Mouse (Mus musculus) intestine, postnatal 0 days (tissue): ENCODE measurements at regions not wholly inside any gene's neighbourhood (a gene's known extent, or its start where the extent isn't known, plus 50 kb on each side); places are given as distances from the start of the nearest gene placed in this dataset.

Experiments used
- ATAC-seq: fragments of 200-750 bp; cut with Nextera tagmentation; 2 replicates; pipeline ENCODE4 v1.8.0; 2017; ENCODE audit warnings: mild to moderate bottlenecking, moderate TSS enrichment, moderate library complexity
- H3K27ac ChIP-seq: fragments of 300-500 bp; sonication (generic); 2 replicates; pipeline ENCODE4 v1.5.1; 2014; ENCODE audit warnings: mild to moderate bottlenecking, low read depth, low read length, moderate library complexity
- H3K27me3 ChIP-seq: fragments of 300-500 bp; sonication (generic); replicated peaks from 2 replicates; pipeline ENCODE4 v1.6.1; 2014; ENCODE audit warnings: low read length, mixed read lengths; ENCODE audit not compliant: control insufficient read depth, insufficient read depth
- H3K36me3 ChIP-seq: fragments of 300-500 bp; sonication (generic); 2 replicates; pipeline ENCODE4 v1.6.1; 2014; ENCODE audit warnings: mild to moderate bottlenecking, moderate library complexity; ENCODE audit not compliant: control insufficient read depth, insufficient read depth
- H3K4me1 ChIP-seq: fragments of 300-500 bp; sonication (generic); replicated peaks from 2 replicates; pipeline ENCODE4 v1.6.1; 2014; ENCODE audit warnings: antibody characterized with exemption, low read length, mixed read lengths; ENCODE audit not compliant: control insufficient read depth, insufficient read depth
- H3K4me2 ChIP-seq: fragments of 300-500 bp; sonication (generic); replicated peaks from 2 replicates; pipeline ENCODE4 v1.6.1; 2014; ENCODE audit warnings: low read depth, mild to moderate bottlenecking, moderate library complexity
- H3K4me3 ChIP-seq: fragments of 300-500 bp; sonication (generic); 2 replicates; pipeline ENCODE4 v1.5.1; 2014; ENCODE audit warnings: low read depth, low read length
- H3K9ac ChIP-seq: fragments of 300-500 bp; sonication (generic); 2 replicates; pipeline ENCODE4 v1.6.1; 2014; ENCODE audit warnings: mild to moderate bottlenecking, low read depth, low read length
- H3K9me3 ChIP-seq: fragments of 300-500 bp; sonication (generic); 2 replicates; pipeline ENCODE4 v1.6.1; 2016; ENCODE audit warnings: mixed run types; ENCODE audit not compliant: control insufficient read depth
- CTCF ChIP-seq: sonication (generic); IDR thresholded peaks from 2 replicates; pipeline ENCODE4 v1.5.1; 2016; ENCODE audit warnings: low read depth, mild to moderate bottlenecking, control low read depth, antibody characterized with exemption, moderate library complexity
- WGBS: fragments of 180-500 bp; shearing (Covaris S2); extraction: QIAGEN DNeasy Blood & Tissue Kit; methylation state at CpG from one replicate; pipeline ENCODE4 v1.1.7; 2014; 5-methylcytosine and 5-hydroxymethylcytosine counted together

GRCm38 (mm10) chr1:90524641-90525220 is 78.0 kb upstream of the Cops8 start:
- Histone ChIP-seq H3K9ac (no peak overlapping the region), H3K4me1 (no peaks in the 10 kb centered on the region), H3K27me3 (no peaks in the 10 kb centered on the region), H3K4me2 (no peak overlapping the region), H3K36me3 (no peaks in the 10 kb centered on the region), H3K9me3 (no peaks in the 10 kb centered on the region), H3K27ac (no peak overlapping the region), H3K4me3 (no peak overlapping the region)
- no peak for ATAC-seq
- 31% methylated on average over 3 of the region's 3 CpGs for WGBS
- no peak for TF ChIP-seq CTCF

- Histone ChIP-seq H3K4me3 (no peak overlapping the region), H3K4me2 (no peak overlapping the region), H3K9ac (no peak overlapping the region), H3K36me3 (no peaks in the 10 kb centered on the region), H3K27ac (no peak overlapping the region), H3K9me3 (no peaks in the 10 kb centered on the region), H3K27me3 (no peaks in the 10 kb centered on the region), H3K4me1 (no peaks in the 10 kb centered on the region)
- TF ChIP-seq CTCF: no peak
- 47% methylated on average over 7 of the region's 7 CpGs for WGBS
- no peak for ATAC-seq
These were observed 76.5 kb upstream of the Cops8 start for GRCm38 (mm10) chr1:90526311-90526710.

- H3K9ac ChIP-seq: no peak overlapping the region
- H3K27me3 ChIP-seq: no peaks in the 10 kb centered on the region
- H3K4me1 ChIP-seq: no peaks in the 10 kb centered on the region
- no peaks in the 10 kb centered on the region for H3K36me3 ChIP-seq
- 69% methylated on average over 11 of the region's 11 CpGs for WGBS
- TF ChIP-seq CTCF: no peak
- no peak for ATAC-seq
- no peak overlapping the region for H3K4me3 ChIP-seq
- H3K9me3 ChIP-seq: no peaks in the 10 kb centered on the region
- H3K4me2 ChIP-seq: no peak overlapping the region
- no peak overlapping the region for H3K27ac ChIP-seq
These were observed 74.6 kb upstream of the Cops8 start for GRCm38 (mm10) chr1:90527947-90528717.

- Histone ChIP-seq H3K27me3 (no peaks in the 10 kb centered on the region), H3K9ac (no peak overlapping the region), H3K27ac (no peak overlapping the region), H3K36me3 (no peaks in the 10 kb centered on the region), H3K9me3 (no peaks in the 10 kb centered on the region), H3K4me1 (no peaks in the 10 kb centered on the region), H3K4me3 (no peak overlapping the region), H3K4me2 (no peak overlapping the region)
- WGBS: 92% methylated on average over 6 of the region's 6 CpGs
- TF ChIP-seq CTCF: no peak
- no peak for ATAC-seq
These were observed 69.3 kb upstream of the Cops8 start for GRCm38 (mm10) chr1:90533481-90533880.

GRCm38 (mm10) chr1:90536105-90536504 is 66.7 kb upstream of the Cops8 start:
- peaks cover under 1% of the 10 kb centered on the region; the same call in 1 of the 2 replicates for H3K9me3 ChIP-seq
- no peaks in the 10 kb centered on the region for H3K27me3 ChIP-seq
- H3K36me3 ChIP-seq: no peaks in the 10 kb centered on the region
- H3K27ac ChIP-seq: no peak overlapping the region
- no peak overlapping the region for H3K4me3 ChIP-seq
- H3K4me1 ChIP-seq: no peaks in the 10 kb centered on the region
- H3K4me2 ChIP-seq: no peak overlapping the region
- TF ChIP-seq CTCF: no peak
- no peak for ATAC-seq
- H3K9ac ChIP-seq: no peak overlapping the region

GRCm38 (mm10) chr1:90543801-90544795 is 58.7 kb upstream of the Cops8 start:
- no peak overlapping the region for H3K4me3 ChIP-seq
- H3K36me3 ChIP-seq: no peaks in the 10 kb centered on the region
- H3K4me1 ChIP-seq: no peaks in the 10 kb centered on the region
- WGBS: 59% methylated on average over 19 of the region's 19 CpGs
- H3K4me2 ChIP-seq: no peak overlapping the region
- no peak for ATAC-seq
- H3K27ac ChIP-seq: no peak overlapping the region
- no peaks in the 10 kb centered on the region for H3K27me3 ChIP-seq
- H3K9me3 ChIP-seq: peaks cover 7% of the 10 kb centered on the region
- H3K9ac ChIP-seq: no peak overlapping the region
- no peak for TF ChIP-seq CTCF
